Mouse (Mus musculus): ENCODE measurements at regions not wholly inside any gene's neighbourhood (a gene's known extent, or its start where the extent isn't known, plus 50 kb on each side); places are given as distances from the start of the nearest gene placed in this dataset.
"Not testable (repeated sequence)": the region's sequence is repeated elsewhere in the genome, so short reads cannot be mapped to it uniquely, and the experiment has no call there.

- TF ChIP-seq CTCF (conservative IDR thresholded peaks at IDR 0.05; ENCODE audit: low read length); NANOG (IDR thresholded peaks at IDR 0.05; ENCODE audit: borderline replicate concordance, low read length): not testable (repeated sequence)
These were observed 85.2 kb downstream of the Dynlt1b start for GRCm38 (mm10) chr17:6515128-6515527.
